Mouse (Mus musculus) limb, embryonic 10.5 days (tissue): ENCODE data around the gene Katnal1. TPM values are rescaled to one million over a fixed set of nuclear protein-coding genes. Genes with fewer than 3 reads are reported as not detected.

Experiments
- DNase-seq: peaks from one replicate; pipeline ENCODE4 v3.0.0-alpha.2; 2017; ENCODE audit warnings: low spot score
- H3K27ac ChIP-seq: fragments of 300-500 bp; sonication (generic); 2 replicates; pipeline ENCODE4 v1.5.1; 2016; ENCODE audit warnings: mild to moderate bottlenecking
- H3K27me3 ChIP-seq: fragments of 300-500 bp; sonication (generic); 2 replicates; pipeline ENCODE4 v1.6.1; 2016; ENCODE audit warnings: low read depth, mild to moderate bottlenecking; ENCODE audit not compliant: poor library complexity, severe bottlenecking
- H3K36me3 ChIP-seq: fragments of 300-500 bp; sonication (generic); 2 replicates; pipeline ENCODE4 v1.6.1; 2016; ENCODE audit warnings: mild to moderate bottlenecking, moderate library complexity
- H3K4me1 ChIP-seq: fragments of 300-500 bp; sonication (generic); 2 replicates; pipeline ENCODE4 v1.6.1; 2016
- H3K4me3 ChIP-seq: fragments of 300-500 bp; sonication (generic); 2 replicates; pipeline ENCODE4 v1.5.1; 2016; ENCODE audit warnings: mild to moderate bottlenecking, moderate library complexity
- H3K9me3 ChIP-seq: fragments of 300-500 bp; sonication (generic); replicated peaks from 2 replicates; pipeline ENCODE4 v1.6.1; 2016; ENCODE audit warnings: mild to moderate bottlenecking
- WGBS: fragments of 180-500 bp; shearing (Covaris S2); methylation state at CpG from one replicate; pipeline ENCODE4 v1.1.7; 2016; 5-methylcytosine and 5-hydroxymethylcytosine counted together
- polyA plus RNA-seq: library from polyadenylated mRNA; unstranded; fragments of >200 nt; fragmentation: Nextera tagmentation; extraction: Ambion mirVana; gene quantifications from 2 replicates; pipeline ENCODE4 v1.2.1, GENCODE M21; 2016

Gene Katnal1
- polyA plus RNA-seq, 1 experiment from 2014 or later, result 19.3 TPM

- Histone ChIP-seq H3K36me3 (peaks cover 2% of the 10 kb centered on the region; the same call in 1 of the 2 replicates), H3K9me3 (no peaks in the 10 kb centered on the region), H3K27ac (peak overlapping the region; percentile 82), H3K27me3 (no peaks in the 10 kb centered on the region), H3K4me1 (peaks cover 27% of the 10 kb centered on the region), H3K4me3 (no peak overlapping the region)
- DNase-seq, result peak; percentile 56
- WGBS, result 29% methylated on average over 15 of the region's 15 CpGs
These were observed 20.9 kb upstream of the Katnal1 start for GRCm38 (mm10) chr5:148950064-148950463.

GRCm38 (mm10) chr5:148948577-148948976, 19.5 kb upstream of the Katnal1 start:
- Histone ChIP-seq H3K36me3 (no peaks in the 10 kb centered on the region), H3K4me3 (no peak overlapping the region), H3K27ac (0 out of 2 replicates have a peak overlapping the region, but pooled peaks have one; percentile 11), H3K9me3 (no peaks in the 10 kb centered on the region), H3K4me1 (peaks cover 37% of the 10 kb centered on the region), H3K27me3 (no peaks in the 10 kb centered on the region)
- DNase-seq, result no peak
- WGBS, result 64% methylated on average over 9 of the region's 9 CpGs

GRCm38 (mm10) chr5:148947412-148947811, 18.3 kb upstream of the Katnal1 start:
- no peak overlapping the region for H3K27ac ChIP-seq
- H3K4me3 ChIP-seq, result no peak overlapping the region
- WGBS, result 68% methylated on average over 4 of the region's 4 CpGs
- H3K4me1 ChIP-seq, result peaks cover 39% of the 10 kb centered on the region
- no peak for DNase-seq
- H3K27me3 ChIP-seq, result no peaks in the 10 kb centered on the region
- H3K9me3 ChIP-seq, result peaks cover 2% of the 10 kb centered on the region; the same call in 1 of the 2 replicates
- H3K36me3 ChIP-seq, result no peaks in the 10 kb centered on the region

GRCm38 (mm10) chr5:148946787-148947186, 17.7 kb upstream of the Katnal1 start:
- WGBS, result 80% methylated on average over 5 of the region's 5 CpGs
- no peak overlapping the region for H3K4me3 ChIP-seq
- peaks cover 38% of the 10 kb centered on the region for H3K4me1 ChIP-seq
- no peaks in the 10 kb centered on the region for H3K27me3 ChIP-seq
- no peak overlapping the region for H3K27ac ChIP-seq
- DNase-seq, result no peak
- peaks cover 4% of the 10 kb centered on the region; the same call in 1 of the 2 replicates for H3K9me3 ChIP-seq
- H3K36me3 ChIP-seq, result no peaks in the 10 kb centered on the region

GRCm38 (mm10) chr5:148945735-148946134, 16.6 kb upstream of the Katnal1 start:
- 86% methylated on average over 2 of the region's 2 CpGs for WGBS
- no peak for DNase-seq
- Histone ChIP-seq H3K9me3 (peaks cover 4% of the 10 kb centered on the region; the same call in 1 of the 2 replicates), H3K27ac (no peak overlapping the region), H3K36me3 (no peaks in the 10 kb centered on the region), H3K27me3 (no peaks in the 10 kb centered on the region), H3K4me1 (peaks cover 30% of the 10 kb centered on the region), H3K4me3 (no peak overlapping the region)

- DNase-seq, result no peak
- Histone ChIP-seq H3K36me3 (no peaks in the 10 kb centered on the region), H3K4me3 (no peak overlapping the region), H3K27me3 (no peaks in the 10 kb centered on the region), H3K27ac (peak overlapping the region; percentile 67), H3K4me1 (peaks cover 26% of the 10 kb centered on the region), H3K9me3 (peaks cover 4% of the 10 kb centered on the region; the same call in 1 of the 2 replicates)
- 35% methylated on average over 8 of the region's 8 CpGs for WGBS
These were observed 14.9 kb upstream of the Katnal1 start for GRCm38 (mm10) chr5:148944024-148944423.

GRCm38 (mm10) chr5:148943444-148943843, 14.3 kb upstream of the Katnal1 start:
- 91% methylated on average over 10 of the region's 10 CpGs for WGBS
- Histone ChIP-seq H3K36me3 (no peaks in the 10 kb centered on the region), H3K4me3 (no peak overlapping the region), H3K9me3 (peaks cover 4% of the 10 kb centered on the region; the same call in 1 of the 2 replicates), H3K27me3 (no peaks in the 10 kb centered on the region), H3K27ac (peak overlapping the region; percentile 67), H3K4me1 (peaks cover 25% of the 10 kb centered on the region)
- no peak for DNase-seq

GRCm38 (mm10) chr5:148942957-148943356, 13.8 kb upstream of the Katnal1 start:
- no peak for DNase-seq
- Histone ChIP-seq H3K4me1 (peaks cover 27% of the 10 kb centered on the region), H3K9me3 (peaks cover 4% of the 10 kb centered on the region; the same call in 1 of the 2 replicates), H3K4me3 (no peak overlapping the region), H3K27ac (no peak overlapping the region), H3K36me3 (no peaks in the 10 kb centered on the region), H3K27me3 (no peaks in the 10 kb centered on the region)
- 79% methylated on average over 11 of the region's 11 CpGs for WGBS

- no peak overlapping the region for H3K4me3 ChIP-seq
- H3K4me1 ChIP-seq, result peaks cover 27% of the 10 kb centered on the region
- peaks cover 4% of the 10 kb centered on the region; the same call in 1 of the 2 replicates for H3K9me3 ChIP-seq
- no peaks in the 10 kb centered on the region for H3K36me3 ChIP-seq
- no peak for DNase-seq
- 94% methylated on average over 6 of the region's 6 CpGs for WGBS
- H3K27ac ChIP-seq, result no peak overlapping the region
- no peaks in the 10 kb centered on the region for H3K27me3 ChIP-seq
These were observed 13.2 kb upstream of the Katnal1 start for GRCm38 (mm10) chr5:148942305-148942704.

- H3K9me3 ChIP-seq, result peaks cover 4% of the 10 kb centered on the region; the same call in 1 of the 2 replicates
- H3K36me3 ChIP-seq, result no peaks in the 10 kb centered on the region
- peaks cover 27% of the 10 kb centered on the region for H3K4me1 ChIP-seq
- 94% methylated on average over 10 of the region's 10 CpGs for WGBS
- no peak overlapping the region for H3K4me3 ChIP-seq
- no peak for DNase-seq
- no peaks in the 10 kb centered on the region for H3K27me3 ChIP-seq
- no peak overlapping the region for H3K27ac ChIP-seq
These were observed 12.7 kb upstream of the Katnal1 start for GRCm38 (mm10) chr5:148941867-148942266.

GRCm38 (mm10) chr5:148939948-148940382, 10.8 kb upstream of the Katnal1 start:
- peak overlapping the region; percentile 75 for H3K27ac ChIP-seq
- H3K4me1 ChIP-seq, result peaks cover 41% of the 10 kb centered on the region
- WGBS, result 73% methylated on average over 11 of the region's 11 CpGs
- no peak for DNase-seq
- no peaks in the 10 kb centered on the region for H3K36me3 ChIP-seq
- H3K4me3 ChIP-seq, result no peak overlapping the region
- H3K27me3 ChIP-seq, result no peaks in the 10 kb centered on the region
- H3K9me3 ChIP-seq, result peaks cover 4% of the 10 kb centered on the region; the same call in 1 of the 2 replicates

- 97% methylated on average over 3 of the region's 3 CpGs for WGBS
- Histone ChIP-seq H3K36me3 (no peaks in the 10 kb centered on the region), H3K4me1 (peaks cover 46% of the 10 kb centered on the region), H3K27ac (no peak overlapping the region), H3K9me3 (no peaks in the 10 kb centered on the region), H3K4me3 (no peak overlapping the region), H3K27me3 (no peaks in the 10 kb centered on the region)
- no peak for DNase-seq
These were observed 7.4 kb upstream of the Katnal1 start for GRCm38 (mm10) chr5:148936516-148936951.

GRCm38 (mm10) chr5:148935871-148936270, 6.8 kb upstream of the Katnal1 start:
- WGBS, result 88% methylated on average over 6 of the region's 6 CpGs
- no peak for DNase-seq
- H3K27ac ChIP-seq, result peak overlapping the region; percentile 80

More at GRCm38 (mm10) chr5:148935871-148936270, 6.8 kb upstream of the Katnal1 start:
- no peak overlapping the region for H3K4me3 ChIP-seq
- no peaks in the 10 kb centered on the region for H3K36me3 ChIP-seq
- H3K27me3 ChIP-seq, result no peaks in the 10 kb centered on the region
- no peaks in the 10 kb centered on the region for H3K9me3 ChIP-seq
- H3K4me1 ChIP-seq, result peaks cover 46% of the 10 kb centered on the region
